Mouse (Mus musculus) limb, embryonic 11.5 days (tissue): ENCODE data around the gene Pgd. TPM values are rescaled to one million over a fixed set of nuclear protein-coding genes. Genes with fewer than 3 reads are reported as not detected.

ENCODE experiments used
- ATAC-seq: fragments of 200-750 bp; cut with Nextera tagmentation; 2 replicates; pipeline ENCODE4 v1.8.0; 2017; ENCODE audit warnings: low read depth; ENCODE audit not compliant: insufficient number of reproducible peaks, low FRiP score, low TSS enrichment
- DNase-seq: peaks from one replicate; pipeline ENCODE4 v3.0.0-alpha.2; 2015; ENCODE audit warnings: low spot score
- H3K27ac ChIP-seq: fragments of 300-500 bp; sonication (generic); replicated peaks from 2 replicates; pipeline ENCODE4 v1.5.1; 2014; ENCODE audit warnings: low read depth, mild to moderate bottlenecking, low read length
- H3K27me3 ChIP-seq: fragments of 300-500 bp; sonication (generic); 2 replicates; pipeline ENCODE4 v1.6.1; 2014; ENCODE audit warnings: mild to moderate bottlenecking, low read length, mixed read lengths; ENCODE audit not compliant: control insufficient read depth, insufficient read depth
- H3K36me3 ChIP-seq: fragments of 300-500 bp; sonication (generic); 2 replicates; pipeline ENCODE4 v1.6.1; 2014; ENCODE audit warnings: mild to moderate bottlenecking, low read length, moderate library complexity, mixed read lengths; ENCODE audit not compliant: control insufficient read depth, insufficient read depth
- H3K4me1 ChIP-seq: fragments of 300-500 bp; sonication (generic); 2 replicates; pipeline ENCODE4 v1.6.1; 2014; ENCODE audit warnings: low read length, mixed read lengths; ENCODE audit not compliant: control insufficient read depth, insufficient read depth
- H3K4me2 ChIP-seq: fragments of 300-500 bp; sonication (generic); 2 replicates; pipeline ENCODE4 v1.6.1; 2014; ENCODE audit warnings: low read depth, mild to moderate bottlenecking, moderate library complexity; ENCODE audit not compliant: severe bottlenecking
- H3K4me3 ChIP-seq: fragments of 300-500 bp; sonication (generic); 2 replicates; pipeline ENCODE4 v1.5.1; 2014; ENCODE audit warnings: low read depth, low read length
- H3K9ac ChIP-seq: fragments of 300-500 bp; sonication (generic); 2 replicates; pipeline ENCODE4 v1.6.1; 2014; ENCODE audit warnings: mild to moderate bottlenecking, low read length
- H3K9me3 ChIP-seq: fragments of 300-500 bp; sonication (generic); 2 replicates; pipeline ENCODE4 v1.6.1; 2016; ENCODE audit warnings: low read length; ENCODE audit not compliant: control insufficient read depth
- WGBS: fragments of 180-500 bp; shearing (Covaris S2); extraction: QIAGEN DNeasy Blood & Tissue Kit; methylation state at CpG from one replicate; pipeline ENCODE4 v1.1.7; 2014; 5-methylcytosine and 5-hydroxymethylcytosine counted together
- polyA plus RNA-seq: library from polyadenylated mRNA; unstranded; fragments of >200 nt; fragmentation: Nextera tagmentation; extraction: Ambion mirVana; gene quantifications from 2 replicates; pipeline ENCODE4 v1.2.1, GENCODE M21; 2014

Pgd gene
- polyA plus RNA-seq, 1 experiment from 2014 or later = 57.2 TPM

- WGBS = under 1% methylated on average over 27 of the region's 27 CpGs
- H3K36me3 ChIP-seq = no peaks in the 10 kb centered on the region
- H3K27ac ChIP-seq = peak overlapping the region; percentile 60; the same call in 1 of the 2 replicates
- H3K9ac ChIP-seq = peak overlapping the region; percentile 90
- no peaks in the 10 kb centered on the region for H3K9me3 ChIP-seq
- peak overlapping the region; percentile 79 for H3K4me2 ChIP-seq
- ATAC-seq (peak; percentile 68), DNase-seq (no peak)
- H3K4me1 ChIP-seq = peaks cover 5% of the 10 kb centered on the region; the same call in 1 of the 2 replicates
- H3K27me3 ChIP-seq = no peaks in the 10 kb centered on the region
- H3K4me3 ChIP-seq = peak overlapping the region; percentile 98
Measured at GRCm38 (mm10) chr4:149166957-149167611, 513 bp upstream of the Pgd start.

- H3K27me3 ChIP-seq = no peaks in the 10 kb centered on the region
- no peaks in the 10 kb centered on the region for H3K9me3 ChIP-seq
- H3K4me1 ChIP-seq = peaks cover 5% of the 10 kb centered on the region; the same call in 1 of the 2 replicates
- no peak for ATAC-seq
- 68% methylated on average over 5 of the region's 5 CpGs for WGBS
- H3K9ac ChIP-seq = no peak overlapping the region
- peaks cover 18% of the 10 kb centered on the region for H3K36me3 ChIP-seq
- no peak for DNase-seq
- no peak overlapping the region for H3K4me2 ChIP-seq
- no peak overlapping the region for H3K27ac ChIP-seq
- no peak overlapping the region for H3K4me3 ChIP-seq
Measured at GRCm38 (mm10) chr4:149164150-149164549, 2.4 kb downstream of the Pgd start.

DNA sequence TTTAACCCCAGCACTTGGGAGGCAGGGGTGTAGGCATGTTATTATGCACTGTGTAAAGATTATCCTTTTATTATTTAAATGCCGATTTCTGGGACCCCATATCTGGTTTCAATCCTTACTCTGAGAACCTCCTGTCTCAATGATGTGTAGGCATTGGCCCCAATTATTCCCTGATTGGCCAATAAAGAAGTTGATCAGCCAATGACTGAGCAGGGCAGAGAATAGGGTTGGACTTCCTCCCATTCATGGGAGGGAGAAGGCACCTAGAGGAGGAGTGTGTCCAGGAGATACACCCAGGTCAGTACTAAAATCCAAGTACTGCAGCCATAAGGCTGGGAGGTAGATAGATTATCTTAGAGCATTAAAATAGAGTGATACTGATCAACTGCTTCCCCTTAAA lies 3.4 kb downstream of the Pgd start:
- no peak overlapping the region for H3K4me3 ChIP-seq
- WGBS = 50% methylated on average over 1 of the region's 1 CpGs
- ATAC-seq = no peak
- H3K27me3 ChIP-seq = no peaks in the 10 kb centered on the region
- no peak overlapping the region for H3K4me2 ChIP-seq
- H3K4me1 ChIP-seq = peaks cover 5% of the 10 kb centered on the region; the same call in 1 of the 2 replicates
- H3K9me3 ChIP-seq = no peaks in the 10 kb centered on the region
- no peak overlapping the region for H3K9ac ChIP-seq
- H3K36me3 ChIP-seq = peaks cover 26% of the 10 kb centered on the region
- H3K27ac ChIP-seq = no peak overlapping the region
- DNase-seq = no peak

GRCm38 (mm10) chr4:149161166-149161565 lies 5.4 kb downstream of the Pgd start:
- peaks cover 33% of the 10 kb centered on the region for H3K36me3 ChIP-seq

GRCm38 (mm10) chr4:149159891-149160290 lies 6.7 kb downstream of the Pgd start:
- DNase-seq (no peak), ATAC-seq (no peak)
- Histone ChIP-seq H3K9me3 (no peaks in the 10 kb centered on the region; the same call in 1 of the 2 replicates), H3K9ac (no peak overlapping the region), H3K36me3 (peaks cover 43% of the 10 kb centered on the region), H3K4me2 (no peak overlapping the region), H3K4me3 (no peak overlapping the region), H3K27me3 (no peaks in the 10 kb centered on the region), H3K27ac (no peak overlapping the region), H3K4me1 (no peaks in the 10 kb centered on the region)
- 91% methylated on average over 13 of the region's 13 CpGs for WGBS

More at GRCm38 (mm10) chr4:149161166-149161565, 5.4 kb downstream of the Pgd start:
- Histone ChIP-seq H3K4me1 (peaks cover 5% of the 10 kb centered on the region; the same call in 1 of the 2 replicates), H3K27ac (no peak overlapping the region), H3K9ac (no peak overlapping the region), H3K27me3 (no peaks in the 10 kb centered on the region), H3K4me3 (no peak overlapping the region), H3K4me2 (no peak overlapping the region), H3K9me3 (no peaks in the 10 kb centered on the region)
- 96% methylated on average over 6 of the region's 6 CpGs for WGBS
- no peak for ATAC-seq
- no peak for DNase-seq

- 88% methylated on average over 2 of the region's 2 CpGs for WGBS
- Histone ChIP-seq H3K4me1 (no peaks in the 10 kb centered on the region), H3K27ac (no peak overlapping the region), H3K4me3 (no peak overlapping the region), H3K4me2 (no peak overlapping the region), H3K27me3 (no peaks in the 10 kb centered on the region), H3K9me3 (no peaks in the 10 kb centered on the region; the same call in 1 of the 2 replicates), H3K9ac (no peak overlapping the region), H3K36me3 (peaks cover 46% of the 10 kb centered on the region)
- ATAC-seq = no peak
- no peak for DNase-seq
Measured at GRCm38 (mm10) chr4:149159203-149159602, 7.4 kb downstream of the Pgd start.

DNA sequence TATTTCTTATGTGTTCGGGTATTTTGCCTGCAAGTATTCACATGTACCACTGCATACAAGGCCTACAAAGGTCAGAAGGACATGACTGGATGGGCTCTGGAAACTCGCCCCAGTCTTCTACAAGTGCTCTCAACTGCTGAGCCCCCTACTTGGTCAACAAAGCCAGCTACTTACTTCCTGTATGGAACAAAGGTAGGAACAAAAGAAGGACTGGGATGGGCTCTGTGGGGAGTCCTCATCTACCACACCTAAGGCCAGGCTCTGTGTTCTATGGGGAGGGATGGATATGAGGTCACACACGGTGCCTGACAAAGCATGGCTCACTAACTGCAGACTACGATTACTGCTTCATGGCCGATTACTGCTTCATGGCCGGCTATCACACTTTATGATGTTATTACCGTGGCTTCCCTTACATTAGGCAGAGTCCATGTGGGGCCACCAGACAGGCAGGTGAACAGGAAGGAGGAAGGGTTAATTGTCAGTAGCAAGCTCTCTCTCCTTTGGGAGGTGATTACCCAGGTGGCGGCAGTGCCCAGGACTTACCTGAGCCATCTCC lies 9.1 kb downstream of the Pgd start:
- no peak overlapping the region for H3K27ac ChIP-seq
- H3K4me2 ChIP-seq = no peak overlapping the region
- H3K4me1 ChIP-seq = no peaks in the 10 kb centered on the region
- no peak for ATAC-seq
- no peak overlapping the region for H3K9ac ChIP-seq
- no peaks in the 10 kb centered on the region; the same call in 1 of the 2 replicates for H3K9me3 ChIP-seq
- no peak for DNase-seq
- WGBS = 93% methylated on average over 8 of the region's 8 CpGs
- peaks cover 57% of the 10 kb centered on the region for H3K36me3 ChIP-seq
- no peaks in the 10 kb centered on the region for H3K27me3 ChIP-seq
- H3K4me3 ChIP-seq = no peak overlapping the region

GRCm38 (mm10) chr4:149155711-149156110 lies 10.9 kb downstream of the Pgd start:
- H3K27me3 ChIP-seq = no peaks in the 10 kb centered on the region

More at GRCm38 (mm10) chr4:149155711-149156110, 10.9 kb downstream of the Pgd start:
- no peaks in the 10 kb centered on the region for H3K4me1 ChIP-seq
- no peak for DNase-seq
- H3K4me2 ChIP-seq = no peak overlapping the region
- ATAC-seq = no peak
- H3K27ac ChIP-seq = no peak overlapping the region
- H3K9me3 ChIP-seq = no peaks in the 10 kb centered on the region; the same call in 1 of the 2 replicates
- no peak overlapping the region for H3K4me3 ChIP-seq
- H3K36me3 ChIP-seq = peaks cover 59% of the 10 kb centered on the region
- H3K9ac ChIP-seq = no peak overlapping the region
- WGBS = 94% methylated on average over 6 of the region's 6 CpGs
